Mouse (Mus musculus) ovary, adult 18-20 months (tissue): Measurements from ENCODE around the gene Nop9.
A peak's percentile ranks its signal among the peaks of the same experiment; 100 is the strongest.

Experiments
- DNase-seq: peaks from one replicate; pipeline ENCODE4 v3.0.0; 2022; ENCODE audit warnings: low spot score, mixed read lengths

Gene Nop9

GRCm38 (mm10) chr14:55745180-55745860 is at the start of gene Nop9, which contains the start of gene Dhrs1:
Gene Nop9 (plus strand): TSS chr14:55745693.
Gene Dhrs1 (minus strand): TSS chr14:55745690.
- DNase-seq = peak; percentile 81

- DNase-seq = no peak
Measured at GRCm38 (mm10) chr14:55697226-55697625, 48.3 kb upstream of the Nop9 start.

GRCm38 (mm10) chr14:55701131-55701530 is 44.4 kb upstream of the Nop9 start:
- no peak for DNase-seq

GRCm38 (mm10) chr14:55702761-55703160 is 42.7 kb upstream of the Nop9 start:
- DNase-seq = no peak

- no peak for DNase-seq
Measured at GRCm38 (mm10) chr14:55706051-55706600, 39.4 kb upstream of the Nop9 start.

- no peak for DNase-seq
Measured at GRCm38 (mm10) chr14:55707397-55707796, 38.1 kb upstream of the Nop9 start.

GRCm38 (mm10) chr14:55709509-55709908 is 36.0 kb upstream of the Nop9 start:
- DNase-seq = no peak

GRCm38 (mm10) chr14:55711786-55712185 is 33.7 kb upstream of the Nop9 start:
- DNase-seq = no peak

- DNase-seq = no peak
Measured at GRCm38 (mm10) chr14:55713007-55713728, 32.3 kb upstream of the Nop9 start.

- no peak for DNase-seq
Measured at GRCm38 (mm10) chr14:55713729-55714122, 31.8 kb upstream of the Nop9 start, which contains the start of gene Tgm1. Gene Tgm1 (minus strand): TSS chr14:55713926.

GRCm38 (mm10) chr14:55714893-55715292 is 30.6 kb upstream of the Nop9 start:
- no peak for DNase-seq

- no peak for DNase-seq
Measured at GRCm38 (mm10) chr14:55716271-55716670, 29.2 kb upstream of the Nop9 start.

GRCm38 (mm10) chr14:55716884-55717283 is 28.6 kb upstream of the Nop9 start:
- no peak for DNase-seq

- no peak for DNase-seq
Measured at GRCm38 (mm10) chr14:55719737-55720136, 25.8 kb upstream of the Nop9 start.

- no peak for DNase-seq
Measured at GRCm38 (mm10) chr14:55720666-55721065, 24.8 kb upstream of the Nop9 start.

GRCm38 (mm10) chr14:55721076-55721475 is 24.4 kb upstream of the Nop9 start:
- no peak for DNase-seq

- DNase-seq = peak; percentile 85
Measured at GRCm38 (mm10) chr14:55721700-55722437, 23.6 kb upstream of the Nop9 start, which contains the start of gene Rabggta. Gene Rabggta (minus strand): TSS chr14:55722263.

GRCm38 (mm10) chr14:55722438-55722945 is 23.0 kb upstream of the Nop9 start:
- DNase-seq = no peak

- no peak for DNase-seq
Measured at GRCm38 (mm10) chr14:55723433-55723832, 22.1 kb upstream of the Nop9 start.

- DNase-seq = no peak
Measured at GRCm38 (mm10) chr14:55724411-55724871, 21.1 kb upstream of the Nop9 start.

GRCm38 (mm10) chr14:55726261-55726660 is 19.2 kb upstream of the Nop9 start:
- no peak for DNase-seq
